ENCODE assay signal across 18 mouse cellular contexts in the genomic region with DNA sequence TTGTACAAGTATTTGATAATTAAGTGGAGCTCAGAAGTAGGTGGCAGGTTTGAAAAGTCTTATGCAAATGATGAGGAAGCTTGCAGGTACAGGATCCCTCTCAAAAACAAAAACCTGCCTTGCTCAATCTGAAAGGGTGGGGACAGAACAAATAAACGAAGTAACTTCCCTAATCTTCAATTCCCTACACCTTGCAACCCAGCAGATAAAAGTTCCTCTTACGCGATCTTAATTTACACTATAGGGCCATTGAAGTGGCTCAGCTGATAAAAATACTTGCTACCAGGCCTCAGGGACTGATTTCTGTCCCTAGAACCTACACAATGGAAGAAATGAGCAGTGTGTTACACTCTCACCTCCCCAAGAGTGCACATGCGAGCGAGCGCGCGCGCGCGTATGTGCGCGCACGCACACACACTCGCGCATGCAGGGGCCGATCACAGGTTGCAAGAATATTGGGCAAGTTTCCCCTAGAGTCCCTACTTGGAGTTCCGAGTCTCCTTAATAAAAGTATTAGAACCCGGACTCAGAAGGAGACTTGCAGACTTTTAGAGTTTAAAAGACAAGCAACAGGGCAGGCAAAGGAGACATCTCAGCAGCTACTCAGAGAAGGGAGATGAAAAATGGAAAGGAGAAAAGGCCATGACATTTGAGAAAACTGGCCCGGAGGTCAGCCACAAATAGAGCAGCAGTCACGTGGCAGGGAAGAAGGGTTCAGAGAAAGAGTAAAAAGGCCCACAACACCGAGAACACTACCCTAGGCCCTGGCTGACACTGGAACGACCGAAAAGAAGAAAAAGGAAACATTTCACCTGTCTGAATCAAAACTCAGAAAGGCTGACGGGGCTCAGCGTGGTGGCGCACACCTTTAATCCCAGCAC. TPM values are rescaled to one million over a fixed set of nuclear protein-coding genes. Genes with fewer than 3 reads are reported as not detected.
DNase-seq lines count a peak whose midpoint lies in the region; ATAC-seq and TF ChIP-seq lines count a peak whose summit lies in the region.
"Had no signal": no experiment of that assay in that cellular context is flagged by ENCODE, and none has a peak within 500 bp of the region (broad histone marks: within the 10 kb centered on the region; RNA-seq: fewer than 3 reads in every experiment).

No protein-coding gene starts in this region.

- no peak for TF ChIP-seq CTCF in ES-Bruce4 (IDR thresholded peaks at IDR 0.05; ENCODE audit: low read depth, low read length)

- H3K27me3 ChIP-seq in ES-Bruce4 (ENCODE audit: control insufficient read depth, insufficient read depth, low read length, poor library complexity, severe bottlenecking), result no peaks in the 10 kb centered on the region
- no peaks in the 10 kb centered on the region for H3K27me3 ChIP-seq in intestine, embryonic 16.5 days (replicated peaks; ENCODE audit: control insufficient read depth, insufficient read depth, low read length)
- H3K27me3 ChIP-seq: neural tube, embryonic 13.5 days had no signal

- H3K4me3 ChIP-seq in ES-Bruce4 (ENCODE audit: low read depth, low read length), result 0 out of 2 replicates have a peak overlapping the region, but pooled peaks have one; percentile 29
- H3K4me3 ChIP-seq in intestine, embryonic 16.5 days (ENCODE audit: low read length), result no peak overlapping the region
- H3K4me3 ChIP-seq: embryonic facial prominence, embryonic 12.5 days; gastrocnemius, adult 2 months; hindbrain, embryonic 10.5 days; layer of hippocampus, adult 2 months; neural tube, embryonic 13.5 days had no signal

- WGBS in intestine, embryonic 16.5 days, result 79% methylated on average over 27 of the region's 27 CpGs

- peak; percentile 65 for DNase-seq in R1 (ENCODE audit: low read depth, low spot score)
- DNase-seq in heart, postnatal 25 days (ENCODE audit: low spot score), result no peak
- DNase-seq: cerebellum, adult 18-20 months; gastrocnemius, adult 2 months; heart, adult 18-20 months; lung, postnatal 14 days; thymus, postnatal 4 days had no signal

- intact Hi-C loops in heart, postnatal 25 days (cut with DNase I), result no loop called here

- H3K4me1 ChIP-seq in ES-Bruce4 (ENCODE audit: control insufficient read depth, insufficient read depth, low read length), result peaks cover 2% of the 10 kb centered on the region
- H3K4me1 ChIP-seq in intestine, embryonic 16.5 days (ENCODE audit: control insufficient read depth, insufficient read depth, low read length), result no peaks in the 10 kb centered on the region
- H3K4me1 ChIP-seq: embryonic facial prominence, embryonic 12.5 days; hindbrain, embryonic 10.5 days; neural tube, embryonic 13.5 days had no signal

- TF ChIP-seq EP300 in ES-Bruce4 (IDR thresholded peaks at IDR 0.05; ENCODE audit: insufficient read depth, low read depth, low read length), result no peak

- no peaks in the 10 kb centered on the region for H3K36me3 ChIP-seq in ES-Bruce4 (ENCODE audit: control insufficient read depth, insufficient read depth, low read length, poor library complexity, severe bottlenecking)
- no peaks in the 10 kb centered on the region for H3K36me3 ChIP-seq in intestine, embryonic 16.5 days (ENCODE audit: control insufficient read depth, insufficient read depth, low read length)
- H3K36me3 ChIP-seq: embryonic facial prominence, embryonic 12.5 days; hindbrain, embryonic 10.5 days; neural tube, embryonic 13.5 days had no signal

- no peak overlapping the region for H3K4me2 ChIP-seq in intestine, embryonic 16.5 days (ENCODE audit: low read depth, low read length)
- H3K4me2 ChIP-seq: embryonic facial prominence, embryonic 12.5 days; midbrain, embryonic 11.5 days; neural tube, embryonic 13.5 days had no signal

- TF ChIP-seq POLR2A in ES-Bruce4 (IDR thresholded peaks at IDR 0.05; ENCODE audit: insufficient read depth, low read length), result no peak

- H3K9me3 ChIP-seq in ES-Bruce4 (replicated peaks; ENCODE audit: control insufficient read depth, insufficient read depth, low read length, poor library complexity, severe bottlenecking), result no peaks in the 10 kb centered on the region
- H3K9me3 ChIP-seq in intestine, embryonic 16.5 days (ENCODE audit: control insufficient read depth, low read length), result no peaks in the 10 kb centered on the region
- H3K9me3 ChIP-seq: embryonic facial prominence, embryonic 12.5 days; hindbrain, embryonic 10.5 days; neural tube, embryonic 13.5 days had no signal

- peak overlapping the region; percentile 48 for H3K27ac ChIP-seq in ES-Bruce4 (ENCODE audit: insufficient read depth, low read length)
- H3K27ac ChIP-seq in intestine, embryonic 16.5 days (ENCODE audit: low read length), result no peak overlapping the region
- H3K27ac ChIP-seq: embryonic facial prominence, embryonic 12.5 days; gastrocnemius, adult 2 months; hindbrain, embryonic 10.5 days; layer of hippocampus, adult 2 months; neural tube, embryonic 13.5 days had no signal

- H3K9ac ChIP-seq in ES-Bruce4 (ENCODE audit: low read depth, poor library complexity, severe bottlenecking), result peak overlapping the region; percentile 39
- H3K9ac ChIP-seq in intestine, embryonic 16.5 days (ENCODE audit: low read depth, low read length), result no peak overlapping the region
- H3K9ac ChIP-seq: embryonic facial prominence, embryonic 12.5 days; neural tube, embryonic 13.5 days had no signal

- peak; percentile 75 for ATAC-seq in granulocyte monocyte progenitor cell, adult 5-6 weeks (replicated peaks; ENCODE audit: poor library complexity, severe bottlenecking)
- ATAC-seq in megakaryocyte, adult 5-6 weeks (ENCODE audit: poor library complexity, severe bottlenecking), result peak; percentile 87
- no peak for ATAC-seq in erythroid progenitor cell, adult 5-6 weeks (replicated peaks; ENCODE audit: low FRiP score, poor library complexity, severe bottlenecking)
- no peak for ATAC-seq in intestine, embryonic 16.5 days
- ATAC-seq: activated CD4-positive, CD25-positive, alpha-beta regulatory T cell, adult 4 months had no signal

RNA-seq across cellular contexts. Expression of a gene that starts 6.7 kb away (rescaled TPM):
- polyA plus RNA-seq in ES-Bruce4 (2011; ENCODE audit: insufficient read depth, insufficient read length, low read depth, missing spikeins), result 53.8 and 55.5 TPM in 2 replicates
- total RNA-seq in granulocyte monocyte progenitor cell, adult 5-6 weeks (2014; fragmentation: Nextera tagmentation), result 9.9 and 10.5 TPM in 2 replicates
- 4.6 and 5.6 TPM in 2 replicates for total RNA-seq in granulocyte monocyte progenitor cell, adult 5-6 weeks (2017)
- total RNA-seq in megakaryocyte, adult 5-6 weeks (2015), result 18.9 and 19.9 TPM in 2 replicates
- total RNA-seq in megakaryocyte, adult 5-6 weeks (2017), result 8.2 and 10.0 TPM in 2 replicates
- total RNA-seq in erythroid progenitor cell, adult 5-6 weeks (2015; ENCODE audit: low replicate concordance), result 15.5 and 21.3 TPM in 2 replicates
- total RNA-seq in erythroid progenitor cell, adult 5-6 weeks (2017; ENCODE audit: low replicate concordance), result 8.6 and 14.9 TPM in 2 replicates
- 0.72 and 0.73 TPM in 2 replicates for polyA plus RNA-seq in intestine, embryonic 16.5 days (2015; fragmentation: Nextera tagmentation; extraction: Ambion mirVana)
- 10 to 100 TPM in 1 of 2 experiments, 1 to 10 TPM in 1; 9.2 to 10.1 TPM for total RNA-seq in heart, postnatal 25 days (2021)

Comparison
In these comparisons a context has a peak if more than half of its experiments do, and no peak if none do; other contexts are left out.
1. ATAC-seq: peak in granulocyte monocyte progenitor cell, adult 5-6 weeks (single experiment) and megakaryocyte, adult 5-6 weeks (single experiment); none in erythroid progenitor cell, adult 5-6 weeks (single experiment) and intestine, embryonic 16.5 days (single experiment).